Mouse (Mus musculus) spleen, adult 2 months (tissue): ENCODE measurements around the gene Ppp1r14b.

ENCODE experiments used
- CTCF ChIP-seq: fragments of 200-500 bp; IDR thresholded peaks from 2 replicates; pipeline ENCODE4 v1.5.1; 2011; ENCODE audit warnings: mild to moderate bottlenecking, inconsistent platforms; ENCODE audit not compliant: insufficient read depth, insufficient read length, insufficient replicate concordance; ENCODE audit errors: extremely low read depth
- POLR2A ChIP-seq: fragments of 200-500 bp; IDR thresholded peaks from 2 replicates; pipeline ENCODE4 v1.6.1; 2011; ENCODE audit warnings: low read depth, low read length, inconsistent platforms

GRCm38 (mm10) chr19:6969291-6969664, 5.5 kb upstream of the Ppp1r14b start:
- TF ChIP-seq POLR2A: no peak
- TF ChIP-seq CTCF: no peak
